Mouse (Mus musculus) CD8-positive naive resting alpha-beta T cell, adult 57 days (primary cell): ENCODE measurements around the gene Rhox10. TPM values are rescaled to one million over a fixed set of nuclear protein-coding genes. Genes with fewer than 3 reads are reported as not detected.

Experiments used
- total RNA-seq: library from RNA; stranded (reverse); gene quantifications from one replicate; pipeline ENCODE4 v1.2.4, GENCODE M21; 2023

Rhox10 gene
- not detected for total RNA-seq

DNA sequence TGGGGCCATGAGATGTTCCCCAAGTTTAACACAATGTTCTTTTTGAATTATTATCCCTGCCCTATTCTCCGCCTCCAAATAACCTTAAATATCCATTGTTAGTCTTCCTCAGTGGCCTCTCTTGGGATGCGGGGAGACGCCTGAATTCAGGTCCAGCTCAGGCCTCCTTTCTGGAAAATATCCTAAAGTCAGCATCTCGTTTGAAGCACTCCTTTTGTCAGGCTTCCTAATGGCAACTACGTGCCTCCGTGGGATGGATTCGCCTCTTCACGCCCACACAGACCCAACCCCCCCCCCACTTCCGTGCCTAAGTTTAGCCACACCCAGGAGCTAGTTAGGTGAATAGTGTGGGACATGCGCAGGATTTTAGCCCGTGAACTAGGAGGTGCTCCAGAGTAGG, at the start of gene Rhox10:
Gene Rhox10, plus strand, starts transcription at position 301 of the 400 bp plus-strand sequence.

DNA sequence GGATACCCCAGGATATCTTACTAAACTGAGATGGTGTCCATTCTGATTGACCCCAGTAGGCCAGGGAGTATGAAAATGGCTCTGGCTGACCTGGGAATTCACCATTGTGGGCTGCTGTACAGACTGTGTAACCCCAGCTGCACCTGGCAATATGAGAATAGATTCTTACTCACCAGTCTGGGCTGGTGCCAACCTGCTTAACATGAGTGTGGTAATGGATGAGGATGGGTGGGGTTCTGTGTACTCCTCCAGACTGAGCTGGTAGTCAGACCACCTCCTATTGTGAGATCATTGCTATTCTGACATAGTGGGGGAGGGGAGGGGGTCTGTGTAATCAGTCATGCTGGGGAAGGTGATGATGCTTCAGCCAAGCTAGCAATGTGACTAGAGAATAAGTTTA, 47.7 kb upstream of the Rhox10 start, which contains the start of gene Btg1-ps1:
Gene Btg1-ps1, minus strand, starts transcription at position 219 of the 400 bp plus-strand sequence.

DNA sequence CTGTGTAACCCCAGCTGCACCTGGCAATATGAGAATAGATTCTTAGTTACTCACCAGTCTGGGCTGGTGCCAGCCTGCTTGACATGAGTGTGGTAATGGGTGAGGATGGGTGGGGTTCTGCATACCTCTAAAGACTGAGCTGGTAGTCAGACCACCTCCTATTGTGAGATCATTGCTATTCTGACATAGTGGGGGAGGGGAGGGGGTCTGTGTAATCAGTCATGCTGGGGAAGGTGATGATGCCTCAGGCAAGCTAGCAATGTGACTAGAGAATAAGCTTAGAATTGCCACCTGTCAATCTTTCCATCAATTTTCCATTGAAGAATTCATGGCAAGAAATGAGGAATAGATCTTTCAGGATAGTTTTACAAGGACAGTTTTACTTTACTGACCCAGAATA, 23.3 kb upstream of the Rhox10 start, which contains the start of gene Btg1-ps2:
Gene Btg1-ps2, minus strand, starts transcription at position 101 of the 400 bp plus-strand sequence.

DNA sequence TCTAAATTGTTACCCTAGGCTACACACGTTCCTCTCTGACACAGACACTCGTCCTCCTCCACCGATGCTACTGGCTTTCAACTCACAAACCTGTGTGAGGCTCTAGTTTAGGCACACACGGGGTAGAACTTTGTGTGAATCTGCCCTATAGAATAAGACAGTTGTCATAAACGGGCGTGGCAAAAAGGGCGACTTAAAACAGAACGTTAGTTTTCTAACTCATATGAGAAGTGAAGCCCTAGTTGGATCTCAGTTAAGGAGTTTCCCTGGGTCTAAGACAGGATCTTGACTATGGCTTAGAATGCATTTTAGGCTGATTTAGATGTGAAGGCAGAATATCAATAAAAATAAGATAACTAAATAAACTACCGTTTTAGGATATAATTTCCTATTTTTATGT, 18.8 kb downstream of the Rhox10 start, which contains the start of gene Rhox11:
Gene Rhox11, minus strand, starts transcription at position 101 of the 400 bp plus-strand sequence.

DNA sequence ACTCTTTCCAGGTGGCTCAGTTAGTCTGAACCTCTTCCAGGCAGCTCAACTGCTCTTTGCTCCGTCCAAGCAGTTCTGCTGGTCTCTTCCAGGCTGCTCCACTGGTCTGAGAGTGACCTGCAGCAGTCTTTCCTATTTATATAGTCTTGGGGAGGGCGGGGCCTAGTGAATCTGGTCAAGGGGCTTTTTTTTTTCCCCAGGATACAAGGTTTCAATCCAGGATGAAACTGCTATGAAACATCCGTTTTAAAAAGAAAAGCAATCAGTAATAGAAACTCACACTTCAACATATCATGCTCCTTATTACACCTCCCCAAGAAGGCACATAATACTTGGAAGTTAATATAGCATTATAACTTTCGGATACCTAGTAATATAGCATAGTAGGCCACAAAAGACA, 44.5 kb downstream of the Rhox10 start, which contains the start of gene Rhox12:
Gene Rhox12, minus strand, starts transcription at position 101 of the 400 bp plus-strand sequence.

DNA sequence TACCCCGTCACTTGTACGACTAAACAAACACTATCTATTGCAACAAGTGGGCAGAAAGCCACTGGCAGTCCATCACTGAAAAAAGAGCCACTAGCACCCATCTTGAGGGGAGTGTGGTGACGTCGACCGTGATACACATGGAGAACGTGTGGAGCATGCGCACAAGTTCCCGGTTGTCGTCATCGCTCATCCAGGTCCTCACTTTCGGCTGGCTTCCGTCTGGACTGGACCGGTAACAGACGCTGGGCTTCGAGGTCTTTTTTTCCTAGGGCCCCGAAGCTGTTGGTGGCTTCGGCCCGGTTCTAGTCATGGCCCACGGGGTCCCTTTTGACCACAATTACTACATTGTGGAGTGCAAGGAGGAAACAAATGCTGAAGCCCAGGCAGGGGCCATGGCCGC, 54.7 kb downstream of the Rhox10 start, which contains the start of gene Rhox13:
Gene Rhox13, plus strand, starts transcription at position 238 of the 400 bp plus-strand sequence.

Other genes starting within 250 kb of the Rhox10 start
- not detected for gene Rhox6, start 239.6 kb upstream of the Rhox10 start, total RNA-seq
- gene Rhox7a, start 234.8 kb upstream of the Rhox10 start, total RNA-seq = not detected
- gene Rhox8, start 187.5 kb upstream of the Rhox10 start, total RNA-seq = not detected
- gene Rhox7b, start 169.2 kb upstream of the Rhox10 start, total RNA-seq = not detected
- gene Rhox9, start 164.7 kb upstream of the Rhox10 start, total RNA-seq = not detected
- gene Btg1-ps1, start 47.7 kb upstream of the Rhox10 start, total RNA-seq = not detected
- gene Btg1-ps2, start 23.4 kb upstream of the Rhox10 start, total RNA-seq = not detected
- gene Rhox11, start 18.7 kb downstream of the Rhox10 start, total RNA-seq = not detected
- not detected for gene Rhox12, start 44.4 kb downstream of the Rhox10 start, total RNA-seq
- gene Rhox13, start 54.7 kb downstream of the Rhox10 start, total RNA-seq = not detected
- 30.3 TPM for gene Zbtb33, start 123.3 kb downstream of the Rhox10 start, total RNA-seq
- not detected for gene Tmem255a, start 186.0 kb downstream of the Rhox10 start, total RNA-seq
- not detected for gene Atp1b4, start 249.7 kb downstream of the Rhox10 start, total RNA-seq